Mouse (Mus musculus): ENCODE data around the gene Hoxc11.

GRCm38 (mm10) chr15:102913038-102913585, 41.1 kb upstream of the Hoxc11 start:
- TF ChIP-seq CTCF (IDR thresholded peaks at IDR 0.05; ENCODE audit: low read depth) = no peak
- TF ChIP-seq EP300 (IDR thresholded peaks at IDR 0.05; ENCODE audit: low read depth) = no peak
